Mouse (Mus musculus): ENCODE data around the gene Vat1l. TPM values are rescaled to one million over a fixed set of nuclear protein-coding genes. Genes with fewer than 3 reads are reported as not detected.

The Vat1l gene
- polyA plus RNA-seq (2014; fragmentation: Nextera tagmentation; extraction: Ambion mirVana), result 0.58 and 0.93 TPM in 2 replicates

- peak; percentile 36 for DNase-seq (ENCODE audit: low spot score)
- 1% methylated on average over 39 of the region's 39 CpGs for WGBS
- peak within 1 kb of the TSS; percentile 41 for H3K4me3 ChIP-seq (ENCODE audit: low read depth, low read length)
- H3K9me3 ChIP-seq (ENCODE audit: control insufficient read depth, low read length), result no peaks in the 10 kb centered on the region
- H3K27me3 ChIP-seq (replicated peaks; ENCODE audit: control insufficient read depth, insufficient read depth, low read length), result peaks cover 28% of the 10 kb centered on the region
- H3K9ac ChIP-seq (ENCODE audit: low read depth, low read length), result no peak within 1 kb of the TSS
- no peak within 1 kb of the TSS for H3K27ac ChIP-seq (ENCODE audit: low read depth, low read length)
- peak within 1 kb of the TSS; percentile 62 for H3K4me2 ChIP-seq
- H3K4me1 ChIP-seq (replicated peaks; ENCODE audit: control insufficient read depth, insufficient read depth, low read length), result no peaks in the 10 kb centered on the region
- no peaks in the 10 kb centered on the region for H3K36me3 ChIP-seq (ENCODE audit: control insufficient read depth, insufficient read depth, low read length)
- no peak; the same call in 1 of the 2 replicates for ATAC-seq (replicated peaks; ENCODE audit: low FRiP score)
Measured at GRCm38 (mm10) chr8:114205221-114205901, at the start of gene Vat1l. Gene Vat1l, plus strand, starts transcription at chr8:114205612.

DNA sequence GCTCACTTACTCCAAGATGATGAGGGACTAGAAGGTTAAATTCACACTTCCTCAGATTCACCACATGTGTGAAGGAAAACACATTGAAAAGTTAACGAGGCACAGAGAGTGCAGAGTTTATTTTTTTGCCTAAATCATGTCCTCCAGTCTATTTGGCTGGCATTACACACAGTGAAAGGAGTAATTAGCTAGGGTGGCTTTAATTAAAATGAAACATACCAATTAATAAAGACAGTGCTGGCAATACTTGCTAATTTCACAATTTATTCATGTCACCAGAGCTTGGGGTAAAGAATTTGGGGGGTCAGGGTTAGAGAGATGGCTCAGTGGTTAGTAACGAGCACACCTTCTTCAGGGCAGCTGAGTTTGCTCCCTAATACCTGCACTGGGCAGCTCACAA, 46.8 kb upstream of the Vat1l start:
- DNase-seq (ENCODE audit: low spot score), result no peak
- Histone ChIP-seq H3K4me2 (no peak overlapping the region), H3K9ac (ENCODE audit: low read depth, low read length) (no peak overlapping the region), H3K36me3 (ENCODE audit: control insufficient read depth, insufficient read depth, low read length) (no peaks in the 10 kb centered on the region), H3K4me3 (ENCODE audit: low read depth, low read length) (no peak overlapping the region), H3K4me1 (replicated peaks; ENCODE audit: control insufficient read depth, insufficient read depth, low read length) (no peaks in the 10 kb centered on the region), H3K9me3 (ENCODE audit: control insufficient read depth, low read length) (no peaks in the 10 kb centered on the region), H3K27me3 (replicated peaks; ENCODE audit: control insufficient read depth, insufficient read depth, low read length) (no peaks in the 10 kb centered on the region), H3K27ac (ENCODE audit: low read depth, low read length) (no peak overlapping the region)
- 66% methylated on average over 2 of the region's 2 CpGs for WGBS
- ATAC-seq (replicated peaks; ENCODE audit: low FRiP score), result no peak

DNA sequence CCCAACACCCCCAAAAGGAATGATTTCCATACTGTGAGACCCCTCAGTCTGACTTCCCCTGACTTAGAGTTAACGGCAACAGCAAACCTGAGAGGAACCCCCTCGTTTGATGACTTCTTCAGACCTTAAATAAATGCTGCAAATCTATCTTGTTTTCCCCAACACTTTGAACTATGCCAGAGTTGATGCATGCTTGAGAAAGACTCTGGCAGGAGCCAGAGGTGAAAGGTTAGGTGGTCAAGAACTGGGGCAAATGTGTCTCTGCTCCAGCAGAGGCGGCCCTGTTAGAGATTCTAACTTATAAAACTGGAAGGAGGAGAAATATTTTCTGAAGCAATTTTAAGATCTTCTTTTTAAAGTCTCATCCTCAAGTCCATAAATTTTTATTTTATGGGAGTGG, 45.7 kb upstream of the Vat1l start:
- Histone ChIP-seq H3K9ac (ENCODE audit: low read depth, low read length) (no peak overlapping the region), H3K27ac (ENCODE audit: low read depth, low read length) (no peak overlapping the region), H3K36me3 (ENCODE audit: control insufficient read depth, insufficient read depth, low read length) (no peaks in the 10 kb centered on the region), H3K4me2 (no peak overlapping the region), H3K27me3 (replicated peaks; ENCODE audit: control insufficient read depth, insufficient read depth, low read length) (no peaks in the 10 kb centered on the region), H3K9me3 (ENCODE audit: control insufficient read depth, low read length) (no peaks in the 10 kb centered on the region), H3K4me3 (ENCODE audit: low read depth, low read length) (no peak overlapping the region), H3K4me1 (replicated peaks; ENCODE audit: control insufficient read depth, insufficient read depth, low read length) (no peaks in the 10 kb centered on the region)
- ATAC-seq (replicated peaks; ENCODE audit: low FRiP score) (no peak), DNase-seq (ENCODE audit: low spot score) (no peak)
- 69% methylated on average over 3 of the region's 3 CpGs for WGBS

GRCm38 (mm10) chr8:114163871-114164270, 41.5 kb upstream of the Vat1l start:
- no peaks in the 10 kb centered on the region for H3K27me3 ChIP-seq (replicated peaks; ENCODE audit: control insufficient read depth, insufficient read depth, low read length)
- no peak overlapping the region for H3K4me3 ChIP-seq (ENCODE audit: low read depth, low read length)
- no peak overlapping the region for H3K9ac ChIP-seq (ENCODE audit: low read depth, low read length)
- 80% methylated on average over 3 of the region's 3 CpGs for WGBS
- no peak for ATAC-seq (replicated peaks; ENCODE audit: low FRiP score)
- H3K4me2 ChIP-seq, result no peak overlapping the region
- H3K4me1 ChIP-seq (replicated peaks; ENCODE audit: control insufficient read depth, insufficient read depth, low read length), result no peaks in the 10 kb centered on the region
- H3K27ac ChIP-seq (ENCODE audit: low read depth, low read length), result no peak overlapping the region
- no peak for DNase-seq (ENCODE audit: low spot score)
- H3K36me3 ChIP-seq (ENCODE audit: control insufficient read depth, insufficient read depth, low read length), result no peaks in the 10 kb centered on the region
- H3K9me3 ChIP-seq (ENCODE audit: control insufficient read depth, low read length), result no peaks in the 10 kb centered on the region

DNA sequence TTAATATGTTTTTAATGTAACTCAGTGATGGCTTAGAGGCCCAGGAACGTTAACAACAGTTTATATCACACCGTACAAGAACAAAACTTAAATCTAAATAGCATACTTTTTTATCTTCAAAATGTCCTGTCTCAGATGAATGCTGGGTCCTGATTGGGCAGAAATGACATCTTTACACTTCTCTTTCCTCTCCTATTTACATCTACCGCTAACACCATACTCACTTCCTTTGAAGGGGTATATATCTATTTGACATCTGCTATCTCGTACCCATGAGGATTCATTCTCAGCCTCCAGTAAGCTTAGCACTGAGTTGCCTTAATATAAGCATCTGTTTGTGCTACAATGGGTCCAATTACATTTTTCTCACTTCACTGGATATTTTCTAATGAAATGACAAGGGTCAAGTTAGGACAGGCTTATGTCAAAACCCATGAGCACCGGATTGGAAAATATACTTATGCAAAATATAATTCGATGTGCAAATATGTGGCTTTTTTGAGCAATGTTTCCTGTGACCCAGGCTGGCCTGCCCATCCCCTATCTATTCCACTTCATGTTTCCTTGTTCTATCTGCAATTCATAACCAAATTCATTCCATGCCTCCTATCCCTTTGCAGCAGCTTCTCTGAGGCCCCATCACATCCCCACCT, 40.8 kb upstream of the Vat1l start:
- WGBS, result 79% methylated on average over 6 of the region's 6 CpGs
- Histone ChIP-seq H3K27ac (ENCODE audit: low read depth, low read length) (no peak overlapping the region), H3K4me1 (replicated peaks; ENCODE audit: control insufficient read depth, insufficient read depth, low read length) (no peaks in the 10 kb centered on the region), H3K9me3 (ENCODE audit: control insufficient read depth, low read length) (no peaks in the 10 kb centered on the region), H3K9ac (ENCODE audit: low read depth, low read length) (no peak overlapping the region), H3K36me3 (ENCODE audit: control insufficient read depth, insufficient read depth, low read length) (no peaks in the 10 kb centered on the region), H3K4me2 (no peak overlapping the region), H3K27me3 (replicated peaks; ENCODE audit: control insufficient read depth, insufficient read depth, low read length) (no peaks in the 10 kb centered on the region), H3K4me3 (ENCODE audit: low read depth, low read length) (no peak overlapping the region)
- DNase-seq (ENCODE audit: low spot score) (no peak), ATAC-seq (replicated peaks; ENCODE audit: low FRiP score) (no peak)

GRCm38 (mm10) chr8:114165741-114166140, 39.7 kb upstream of the Vat1l start:
- ATAC-seq (replicated peaks; ENCODE audit: low FRiP score) (no peak), DNase-seq (ENCODE audit: low spot score) (no peak)
- Histone ChIP-seq H3K9me3 (ENCODE audit: control insufficient read depth, low read length) (no peaks in the 10 kb centered on the region), H3K4me1 (replicated peaks; ENCODE audit: control insufficient read depth, insufficient read depth, low read length) (no peaks in the 10 kb centered on the region), H3K36me3 (ENCODE audit: control insufficient read depth, insufficient read depth, low read length) (no peaks in the 10 kb centered on the region), H3K9ac (ENCODE audit: low read depth, low read length) (no peak overlapping the region), H3K4me3 (ENCODE audit: low read depth, low read length) (no peak overlapping the region), H3K4me2 (no peak overlapping the region), H3K27me3 (replicated peaks; ENCODE audit: control insufficient read depth, insufficient read depth, low read length) (no peaks in the 10 kb centered on the region), H3K27ac (ENCODE audit: low read depth, low read length) (no peak overlapping the region)
- WGBS, result 67% methylated on average over 2 of the region's 2 CpGs

DNA sequence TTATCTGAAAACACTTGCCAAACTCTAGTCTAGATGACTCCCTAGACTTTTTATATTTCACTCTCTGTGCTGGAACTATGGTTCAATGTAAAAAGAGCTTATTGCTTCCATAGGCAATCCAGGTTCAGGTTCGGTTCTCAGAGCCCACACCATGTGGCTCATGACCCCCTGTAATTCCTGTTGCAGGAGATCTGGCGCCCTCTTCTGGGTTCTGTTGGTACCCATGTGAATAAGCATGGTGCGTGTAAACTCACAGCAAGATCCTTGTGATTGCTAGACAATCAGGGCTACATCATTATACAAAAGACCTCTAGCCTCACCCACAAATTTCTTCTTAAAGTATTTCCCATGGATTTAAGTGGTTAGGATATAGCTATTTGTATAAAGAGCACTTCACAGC, 28.7 kb upstream of the Vat1l start:
- H3K27ac ChIP-seq (ENCODE audit: low read depth, low read length), result no peak overlapping the region
- ATAC-seq (replicated peaks; ENCODE audit: low FRiP score) (no peak), DNase-seq (ENCODE audit: low spot score) (no peak)
- no peak overlapping the region for H3K9ac ChIP-seq (ENCODE audit: low read depth, low read length)
- H3K36me3 ChIP-seq (ENCODE audit: control insufficient read depth, insufficient read depth, low read length), result no peaks in the 10 kb centered on the region
- no peaks in the 10 kb centered on the region for H3K9me3 ChIP-seq (ENCODE audit: control insufficient read depth, low read length)
- no peak overlapping the region for H3K4me2 ChIP-seq
- H3K27me3 ChIP-seq (replicated peaks; ENCODE audit: control insufficient read depth, insufficient read depth, low read length), result no peaks in the 10 kb centered on the region
- no peaks in the 10 kb centered on the region for H3K4me1 ChIP-seq (replicated peaks; ENCODE audit: control insufficient read depth, insufficient read depth, low read length)
- H3K4me3 ChIP-seq (ENCODE audit: low read depth, low read length), result no peak overlapping the region
- WGBS, result 46% methylated on average over 3 of the region's 3 CpGs

DNA sequence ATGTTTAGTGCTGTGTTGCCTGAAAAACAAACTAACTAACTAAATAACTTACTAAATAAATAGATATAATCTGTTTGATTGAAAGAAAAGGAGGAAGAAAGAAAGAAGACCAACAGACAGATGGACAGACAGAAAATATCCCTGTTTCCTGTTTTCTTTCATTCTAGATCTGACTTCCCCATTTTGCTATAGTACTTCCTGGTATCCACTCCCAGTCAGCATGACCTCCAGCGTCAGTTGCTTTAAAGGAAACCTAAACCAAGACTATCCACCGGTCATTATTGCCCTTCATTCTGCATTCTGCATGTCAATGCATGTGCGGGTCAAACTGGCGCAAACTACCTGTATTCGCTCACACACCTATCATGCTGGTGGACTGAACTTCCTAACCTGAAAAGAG, 12.1 kb upstream of the Vat1l start:
- 72% methylated on average over 5 of the region's 5 CpGs for WGBS
- no peaks in the 10 kb centered on the region for H3K27me3 ChIP-seq (replicated peaks; ENCODE audit: control insufficient read depth, insufficient read depth, low read length)
- H3K4me2 ChIP-seq, result no peak overlapping the region
- no peaks in the 10 kb centered on the region for H3K4me1 ChIP-seq (replicated peaks; ENCODE audit: control insufficient read depth, insufficient read depth, low read length)
- no peaks in the 10 kb centered on the region for H3K36me3 ChIP-seq (ENCODE audit: control insufficient read depth, insufficient read depth, low read length)
- H3K9me3 ChIP-seq (ENCODE audit: control insufficient read depth, low read length), result no peaks in the 10 kb centered on the region
- no peak for ATAC-seq (replicated peaks; ENCODE audit: low FRiP score)
- H3K4me3 ChIP-seq (ENCODE audit: low read depth, low read length), result no peak overlapping the region
- no peak for DNase-seq (ENCODE audit: low spot score)
- H3K9ac ChIP-seq (ENCODE audit: low read depth, low read length), result no peak overlapping the region
- no peak overlapping the region for H3K27ac ChIP-seq (ENCODE audit: low read depth, low read length)

DNA sequence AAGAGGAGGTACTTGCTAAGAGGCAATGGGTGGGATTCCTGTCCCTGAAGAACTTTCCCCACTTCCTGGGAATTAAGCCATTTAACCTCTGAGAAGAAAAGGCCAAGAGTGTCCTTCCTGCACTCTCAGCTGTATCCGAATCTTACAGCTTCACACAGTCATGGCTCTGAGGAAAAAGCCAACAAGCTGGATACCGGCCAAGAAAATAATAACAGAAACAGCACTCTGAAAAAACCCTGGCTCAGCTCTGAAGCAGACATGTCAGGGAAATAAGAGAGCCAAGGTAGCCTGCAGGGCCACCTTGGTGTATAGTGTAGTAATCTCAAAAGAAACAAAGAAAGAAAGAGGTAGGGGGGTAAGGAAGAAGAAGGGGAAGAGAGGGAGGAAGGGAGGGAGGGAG, 6.4 kb upstream of the Vat1l start:
- Histone ChIP-seq H3K27ac (ENCODE audit: low read depth, low read length) (no peak overlapping the region), H3K9me3 (ENCODE audit: control insufficient read depth, low read length) (no peaks in the 10 kb centered on the region), H3K36me3 (ENCODE audit: control insufficient read depth, insufficient read depth, low read length) (no peaks in the 10 kb centered on the region), H3K4me3 (ENCODE audit: low read depth, low read length) (no peak overlapping the region), H3K9ac (ENCODE audit: low read depth, low read length) (no peak overlapping the region), H3K4me1 (replicated peaks; ENCODE audit: control insufficient read depth, insufficient read depth, low read length) (no peaks in the 10 kb centered on the region), H3K4me2 (no peak overlapping the region), H3K27me3 (replicated peaks; ENCODE audit: control insufficient read depth, insufficient read depth, low read length) (no peaks in the 10 kb centered on the region; the same call in 1 of the 2 replicates)
- 64% methylated on average over 2 of the region's 2 CpGs for WGBS
- ATAC-seq (replicated peaks; ENCODE audit: low FRiP score), result no peak
- DNase-seq (ENCODE audit: low spot score), result no peak
